ENCODE assay signal across 8 mouse cellular contexts in the genomic region with DNA sequence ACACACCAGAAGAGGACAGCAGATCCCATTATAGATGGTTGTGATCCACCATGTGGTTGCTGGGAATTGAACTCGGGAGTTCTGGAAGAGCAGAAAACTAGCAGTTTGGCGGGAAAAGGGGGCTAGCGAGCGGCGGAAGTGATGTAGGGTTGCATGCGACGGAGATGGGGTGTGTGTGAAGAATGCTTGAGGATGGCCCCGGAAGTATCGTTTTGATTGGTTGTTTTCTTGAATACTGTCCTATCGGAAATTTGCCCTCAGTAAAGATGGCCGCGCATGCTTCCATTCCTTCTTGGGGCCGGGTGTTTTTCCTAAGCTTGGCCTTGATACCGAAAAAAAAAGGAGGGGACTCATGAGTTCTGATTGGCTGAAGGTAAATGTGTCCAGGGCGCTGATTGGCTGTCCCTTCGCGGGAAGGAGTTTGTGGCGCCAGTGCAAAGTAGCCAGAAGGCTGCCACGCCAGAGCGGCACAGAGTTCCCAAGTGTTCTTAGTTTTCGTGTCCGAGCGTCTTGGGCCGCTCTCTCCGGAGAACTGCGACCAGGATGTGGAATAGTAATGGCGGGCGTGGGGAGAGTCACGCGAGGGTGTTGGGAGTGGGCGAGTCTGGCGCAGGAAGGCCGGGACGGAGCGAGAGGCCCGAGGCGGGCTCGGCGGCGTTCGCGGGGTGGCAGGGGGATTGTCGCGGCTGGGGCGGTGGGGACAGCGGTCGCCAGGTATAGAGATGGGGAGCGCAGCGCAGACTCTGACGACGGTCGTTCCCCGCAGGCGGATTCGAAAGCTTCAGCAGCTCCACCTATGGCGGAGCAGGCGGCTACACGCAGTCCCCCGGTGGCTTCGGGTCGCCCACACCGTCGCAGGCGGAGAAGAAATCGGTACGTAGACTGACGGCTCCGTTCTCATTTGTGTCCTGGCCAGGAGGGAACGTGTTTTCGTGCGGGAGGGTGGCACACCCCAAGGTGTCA. TPM values are rescaled to one million over a fixed set of nuclear protein-coding genes. Genes with fewer than 3 reads are reported as not detected.
DNase-seq lines count a peak whose midpoint lies in the region; ATAC-seq and TF ChIP-seq lines count a peak whose summit lies in the region.

Gene Rpa2 (plus strand): TSS at position 419 of the 963 bp plus-strand sequence.

- peak; percentile 97 for ATAC-seq in forebrain, embryonic 12.5 days (ENCODE audit: low FRiP score)
- peak; percentile 96 for ATAC-seq in heart, postnatal 0 days (ENCODE audit: insufficient read depth, low read depth)
- ATAC-seq in liver, embryonic 16.5 days (ENCODE audit: low read depth) = peak; percentile 95
- ATAC-seq in neural tube, embryonic 13.5 days (ENCODE audit: low read depth) = peak; percentile 98

- peak within 1 kb of the TSS; percentile 96 for H3K4me3 ChIP-seq in E14TG2a.4 (replicated peaks; ENCODE audit: low read length)
- H3K4me3 ChIP-seq in forebrain, embryonic 12.5 days (replicated peaks) = peak within 1 kb of the TSS; percentile 89
- peak within 1 kb of the TSS; percentile 75 for H3K4me3 ChIP-seq in heart, postnatal 0 days (ENCODE audit: low read depth, low read length)
- H3K4me3 ChIP-seq in liver, embryonic 16.5 days (ENCODE audit: low read depth, low read length) = peak within 1 kb of the TSS; percentile 83
- peak within 1 kb of the TSS; percentile 77 for H3K4me3 ChIP-seq in neural tube, embryonic 13.5 days
- H3K4me3 ChIP-seq in testis, adult 2 months (ENCODE audit: control insufficient read depth, low read depth, low read length) = peak within 1 kb of the TSS; percentile 100

- peak within 1 kb of the TSS; percentile 50; the same call in 1 of the 2 replicates for H3K27ac ChIP-seq in forebrain, embryonic 12.5 days
- peak within 1 kb of the TSS; percentile 79 for H3K27ac ChIP-seq in heart, postnatal 0 days (ENCODE audit: low read depth)
- H3K27ac ChIP-seq in liver, embryonic 16.5 days (ENCODE audit: low read length) = peak within 1 kb of the TSS; percentile 69
- no peak within 1 kb of the TSS for H3K27ac ChIP-seq in neural tube, embryonic 13.5 days (replicated peaks)
- H3K27ac ChIP-seq in testis, adult 2 months (ENCODE audit: control insufficient read depth, insufficient read depth, low read depth, low read length) = peak within 1 kb of the TSS; percentile 92

- no peaks in the 10 kb centered on the region for H3K9me3 ChIP-seq in E14TG2a.4 (ENCODE audit: low read length)
- H3K9me3 ChIP-seq in forebrain, embryonic 12.5 days = no peaks in the 10 kb centered on the region
- H3K9me3 ChIP-seq in heart, postnatal 0 days (replicated peaks; ENCODE audit: control insufficient read depth, low read length) = no peaks in the 10 kb centered on the region
- H3K9me3 ChIP-seq in liver, embryonic 16.5 days (replicated peaks; ENCODE audit: control insufficient read depth, low read length) = no peaks in the 10 kb centered on the region
- no peaks in the 10 kb centered on the region for H3K9me3 ChIP-seq in neural tube, embryonic 13.5 days

- TF ChIP-seq POLR2A in testis, adult 2 months (IDR thresholded peaks at IDR 0.05; ENCODE audit: control insufficient read depth, low read depth, low read length) = peak; percentile 47; the same call in 1 of the 2 replicates

- H3K36me3 ChIP-seq in E14TG2a.4 (ENCODE audit: insufficient read depth, low read length) = peaks cover 42% of the 10 kb centered on the region
- H3K36me3 ChIP-seq in forebrain, embryonic 12.5 days (replicated peaks) = peaks cover 28% of the 10 kb centered on the region
- H3K36me3 ChIP-seq in heart, postnatal 0 days (replicated peaks; ENCODE audit: control insufficient read depth, insufficient read depth, low read length) = peaks cover 26% of the 10 kb centered on the region
- peaks cover 26% of the 10 kb centered on the region for H3K36me3 ChIP-seq in liver, embryonic 16.5 days (ENCODE audit: control insufficient read depth, insufficient read depth)
- peaks cover 26% of the 10 kb centered on the region for H3K36me3 ChIP-seq in neural tube, embryonic 13.5 days
- peaks cover 4% of the 10 kb centered on the region for H3K36me3 ChIP-seq in testis, adult 2 months (ENCODE audit: control insufficient read depth, insufficient read depth, low read length)

- peaks cover 31% of the 10 kb centered on the region for H3K4me1 ChIP-seq in E14TG2a.4 (replicated peaks; ENCODE audit: low read depth, low read length)
- peaks cover 14% of the 10 kb centered on the region for H3K4me1 ChIP-seq in forebrain, embryonic 12.5 days
- 0 out of 2 replicates have a peak, but pooled peaks cover 7% of the 10 kb centered on the region for H3K4me1 ChIP-seq in heart, postnatal 0 days (ENCODE audit: control insufficient read depth, insufficient read depth)
- peaks cover 11% of the 10 kb centered on the region for H3K4me1 ChIP-seq in liver, embryonic 16.5 days (ENCODE audit: control insufficient read depth, low read depth, low read length)
- H3K4me1 ChIP-seq in neural tube, embryonic 13.5 days (replicated peaks) = peaks cover 11% of the 10 kb centered on the region
- peaks cover 2% of the 10 kb centered on the region for H3K4me1 ChIP-seq in testis, adult 2 months (ENCODE audit: control insufficient read depth, insufficient read depth, low read length)

- H3K4me2 ChIP-seq in forebrain, embryonic 12.5 days = peak within 1 kb of the TSS; percentile 82
- peak within 1 kb of the TSS; percentile 95 for H3K4me2 ChIP-seq in heart, postnatal 0 days (ENCODE audit: low read depth, low read length)
- H3K4me2 ChIP-seq in liver, embryonic 16.5 days (ENCODE audit: low read depth, low read length) = peak within 1 kb of the TSS; percentile 79
- H3K4me2 ChIP-seq in neural tube, embryonic 13.5 days = peak within 1 kb of the TSS; percentile 93

- peak; percentile 100 for DNase-seq in c-Kit-positive CD71-positive TER-119-positive erythroid progenitor cells, embryonic 14.5 days (ENCODE audit: low spot score)
- DNase-seq in heart, postnatal 0 days (ENCODE audit: low spot score) = peak; percentile 99
- peak; percentile 99 for DNase-seq in kidney, postnatal 4 days

- WGBS in forebrain, embryonic 12.5 days = under 1% methylated on average over 70 of the region's 71 CpGs
- WGBS in heart, postnatal 0 days = under 1% methylated on average over 70 of the region's 71 CpGs
- WGBS in liver, embryonic 16.5 days (ENCODE audit: insufficient replicate concordance) = 0% methylated on average over 70 of the region's 71 CpGs
- under 1% methylated on average over 71 of the region's 71 CpGs for WGBS in neural tube, embryonic 13.5 days

- no peaks in the 10 kb centered on the region for H3K27me3 ChIP-seq in E14TG2a.4 (ENCODE audit: insufficient read depth, low read length)
- H3K27me3 ChIP-seq in forebrain, embryonic 12.5 days = no peaks in the 10 kb centered on the region
- H3K27me3 ChIP-seq in heart, postnatal 0 days (ENCODE audit: control insufficient read depth, insufficient read depth, low read length) = no peaks in the 10 kb centered on the region
- no peaks in the 10 kb centered on the region for H3K27me3 ChIP-seq in liver, embryonic 16.5 days (ENCODE audit: control insufficient read depth, insufficient read depth, low read depth, low read length)
- no peaks in the 10 kb centered on the region for H3K27me3 ChIP-seq in neural tube, embryonic 13.5 days
- no peaks in the 10 kb centered on the region for H3K27me3 ChIP-seq in testis, adult 2 months (ENCODE audit: control insufficient read depth, insufficient read depth, low read length)

- peak within 1 kb of the TSS; percentile 80 for H3K9ac ChIP-seq in forebrain, embryonic 12.5 days
- H3K9ac ChIP-seq in heart, postnatal 0 days (replicated peaks; ENCODE audit: low read depth, low read length) = peak within 1 kb of the TSS; percentile 77
- H3K9ac ChIP-seq in liver, embryonic 16.5 days (ENCODE audit: low read depth, low read length) = peak within 1 kb of the TSS; percentile 80
- H3K9ac ChIP-seq in neural tube, embryonic 13.5 days = peak within 1 kb of the TSS; percentile 73

- TF ChIP-seq EP300 in heart, postnatal 0 days (IDR thresholded peaks at IDR 0.05; ENCODE audit: low read depth) = peak; percentile 70; the same call in 1 of the 2 replicates

- no peak for TF ChIP-seq CTCF in E14TG2a.4 (conservative IDR thresholded peaks at IDR 0.05; ENCODE audit: low read length)
- no peak for TF ChIP-seq CTCF in heart, postnatal 0 days (IDR thresholded peaks at IDR 0.05; ENCODE audit: low read depth)
- no peak for TF ChIP-seq CTCF in testis, adult 2 months (IDR thresholded peaks at IDR 0.05; ENCODE audit: control insufficient read depth, insufficient read depth, insufficient replicate concordance, low read depth, low read length)

RNA-seq across cellular contexts. Expression of gene Rpa2, which starts in this region (rescaled TPM):
- 136 and 143 TPM in 2 replicates for polyA plus RNA-seq in forebrain, embryonic 12.5 days (2016; fragmentation: Nextera tagmentation; extraction: Ambion mirVana)
- 26.1 and 56.1 TPM in 2 replicates for total RNA-seq in heart, postnatal 0 days (2014; rRNA removed; ENCODE audit: low replicate concordance)
- 32.0 and 35.0 TPM in 2 replicates for polyA plus RNA-seq in heart, postnatal 0 days (2015; fragmentation: Nextera tagmentation; extraction: Ambion mirVana)
- 65.4 and 72.6 TPM in 2 replicates for polyA plus RNA-seq in liver, embryonic 16.5 days (2015; fragmentation: Nextera tagmentation; extraction: Ambion mirVana)
- polyA plus RNA-seq in neural tube, embryonic 13.5 days (2015; fragmentation: Nextera tagmentation; extraction: Ambion mirVana) = 35.4 and 45.3 TPM in 2 replicates
- polyA plus RNA-seq in testis, adult 2 months (2012; rRNA removed) = 15.5 and 18.0 TPM in 2 replicates
